Mouse (Mus musculus): Measurements from ENCODE around the gene Mucl3. TPM values are rescaled to one million over a fixed set of nuclear protein-coding genes. Genes with fewer than 3 reads are reported as not detected.

The Mucl3 gene
- total RNA-seq, 2 experiments from 2014 or later: not detected

Other genes starting within 250 kb of the Mucl3 start
- not detected for gene H2-Q6, start 218.8 kb downstream of the Mucl3 start, total RNA-seq (2021)
- gene H2-Q7, start 204.5 kb downstream of the Mucl3 start, total RNA-seq (2021): under 1 TPM; 0.35 to 0.36 TPM
- gene H2-Q10, start 173.6 kb downstream of the Mucl3 start, total RNA-seq (2021): under 1 TPM; 0.13 to 0.27 TPM
- under 1 TPM in 1 of 2 experiments, not detected in 1; 0.25 TPM for gene Pou5f1, start 137.7 kb downstream of the Mucl3 start, total RNA-seq (2021)
- gene Tcf19, start 126.9 kb downstream of the Mucl3 start, total RNA-seq (2021): 1 to 10 TPM; 8.6 to 9.5 TPM
- 1 to 10 TPM; 8.1 to 9.1 TPM for gene Cchcr1, start 126.6 kb downstream of the Mucl3 start, total RNA-seq (2021)
- under 1 TPM; 0.55 to 0.72 TPM for gene Psors1c2, start 110.5 kb downstream of the Mucl3 start, total RNA-seq (2021)
- gene Cdsn, start 91.6 kb downstream of the Mucl3 start, total RNA-seq (2021): under 1 TPM; 0.68 to 0.79 TPM
- gene 2300002M23Rik, start 76.2 kb downstream of the Mucl3 start, total RNA-seq (2021): not detected
- gene Sfta2, start 42.1 kb downstream of the Mucl3 start, total RNA-seq (2021): not detected
- not detected for gene Gm9573, start 17.1 kb downstream of the Mucl3 start, total RNA-seq (2021)
- 10 to 100 TPM; 31.1 to 40.8 TPM for gene Vars2, start 23.9 kb upstream of the Mucl3 start, total RNA-seq (2021)
- 10 to 100 TPM; 23.0 to 26.2 TPM for gene Gtf2h4, start 30.0 kb upstream of the Mucl3 start, total RNA-seq (2021)
- 10 to 100 TPM; 46.1 to 52.8 TPM for gene Ddr1, start 60.9 kb upstream of the Mucl3 start, total RNA-seq (2021)
- gene Ier3, start 178.0 kb upstream of the Mucl3 start, total RNA-seq (2021): 1 to 10 TPM; 5.4 to 5.7 TPM
- 100 to 1,000 TPM; 153 to 168 TPM for gene Flot1, start 179.5 kb upstream of the Mucl3 start, total RNA-seq (2021)
- 100 to 1,000 TPM; 771 to 797 TPM for gene Tubb5, start 194.6 kb upstream of the Mucl3 start, total RNA-seq (2021)
- 10 to 100 TPM; 10.7 to 14.6 TPM for gene Mdc1, start 197.8 kb upstream of the Mucl3 start, total RNA-seq (2021)
- gene Nrm, start 217.6 kb upstream of the Mucl3 start, total RNA-seq (2021): 1 to 10 TPM; 5.1 TPM
- gene Ppp1r18, start 221.9 kb upstream of the Mucl3 start, total RNA-seq (2021): 10 to 100 TPM; 12.8 to 14.1 TPM
- 10 to 100 TPM; 30.1 to 32.1 TPM for gene Dhx16, start 236.1 kb upstream of the Mucl3 start, total RNA-seq (2021)